Mouse (Mus musculus) layer of hippocampus, adult 11-12 months (tissue): ENCODE measurements around the gene Pde4dip.
A peak's percentile ranks its signal among the peaks of the same experiment; 100 is the strongest.

Source experiments
- DNase-seq: peaks from one replicate; pipeline ENCODE4 v3.0.0; 2022; ENCODE audit warnings: low spot score

Pde4dip gene

DNA sequence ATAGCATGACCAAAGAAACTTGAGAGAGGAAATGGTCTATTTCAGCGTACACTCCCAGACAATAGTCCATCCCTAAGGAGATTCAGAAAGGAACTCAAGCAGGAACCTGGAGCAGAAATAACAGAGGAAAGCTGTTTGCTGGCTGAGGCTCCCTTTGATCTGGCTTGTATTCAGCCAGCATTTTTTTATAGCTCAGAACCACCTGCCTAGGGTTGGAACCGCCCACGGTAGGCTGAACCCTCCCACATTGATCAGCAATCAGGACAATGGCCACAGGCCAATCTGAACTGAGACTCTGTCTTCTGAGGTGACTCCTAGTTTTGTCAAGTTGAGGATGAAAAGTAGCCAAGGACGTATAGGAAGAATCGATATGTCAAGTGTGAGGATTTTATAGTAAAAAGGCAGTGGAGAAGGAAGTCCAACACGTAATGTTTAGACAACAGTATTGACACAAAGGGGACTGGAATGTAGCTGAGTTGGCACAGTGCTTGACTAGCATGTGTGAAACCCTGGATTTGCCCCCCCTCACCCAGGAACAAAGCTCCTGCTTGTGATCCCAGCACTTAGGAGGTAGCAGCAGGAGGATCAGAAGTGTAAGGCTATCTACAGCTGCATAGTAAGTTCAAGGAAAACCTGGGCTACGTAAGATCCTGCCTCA is 44.2 kb downstream of the Pde4dip start:
- peak; percentile 55 for DNase-seq

GRCm38 (mm10) chr3:97842641-97843040 is 45.9 kb downstream of the Pde4dip start:
- DNase-seq: no peak

GRCm38 (mm10) chr3:97840439-97840838 is 48.1 kb downstream of the Pde4dip start:
- DNase-seq: no peak

DNA sequence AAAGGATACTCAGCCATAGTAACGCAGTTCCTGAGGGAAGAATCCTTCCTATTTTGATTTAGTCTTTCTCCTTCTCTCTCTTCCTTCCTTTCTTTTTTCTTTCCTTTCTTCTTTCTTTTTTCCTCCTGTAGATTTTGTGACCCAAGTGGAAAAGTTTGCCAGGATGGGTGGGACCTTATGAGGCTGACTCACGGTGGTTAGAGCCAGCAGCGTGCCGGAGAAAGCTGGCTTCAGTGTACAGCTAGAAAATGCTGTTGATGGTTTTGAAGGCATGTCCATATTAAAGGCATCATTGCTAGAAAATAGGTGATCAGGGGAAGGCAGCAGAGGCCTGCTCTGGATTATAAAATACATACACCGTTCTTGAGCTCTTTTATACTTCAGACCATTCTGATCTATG is 52.6 kb downstream of the Pde4dip start:
- no peak for DNase-seq

GRCm38 (mm10) chr3:97834625-97835024 is 53.9 kb downstream of the Pde4dip start:
- no peak for DNase-seq

DNA sequence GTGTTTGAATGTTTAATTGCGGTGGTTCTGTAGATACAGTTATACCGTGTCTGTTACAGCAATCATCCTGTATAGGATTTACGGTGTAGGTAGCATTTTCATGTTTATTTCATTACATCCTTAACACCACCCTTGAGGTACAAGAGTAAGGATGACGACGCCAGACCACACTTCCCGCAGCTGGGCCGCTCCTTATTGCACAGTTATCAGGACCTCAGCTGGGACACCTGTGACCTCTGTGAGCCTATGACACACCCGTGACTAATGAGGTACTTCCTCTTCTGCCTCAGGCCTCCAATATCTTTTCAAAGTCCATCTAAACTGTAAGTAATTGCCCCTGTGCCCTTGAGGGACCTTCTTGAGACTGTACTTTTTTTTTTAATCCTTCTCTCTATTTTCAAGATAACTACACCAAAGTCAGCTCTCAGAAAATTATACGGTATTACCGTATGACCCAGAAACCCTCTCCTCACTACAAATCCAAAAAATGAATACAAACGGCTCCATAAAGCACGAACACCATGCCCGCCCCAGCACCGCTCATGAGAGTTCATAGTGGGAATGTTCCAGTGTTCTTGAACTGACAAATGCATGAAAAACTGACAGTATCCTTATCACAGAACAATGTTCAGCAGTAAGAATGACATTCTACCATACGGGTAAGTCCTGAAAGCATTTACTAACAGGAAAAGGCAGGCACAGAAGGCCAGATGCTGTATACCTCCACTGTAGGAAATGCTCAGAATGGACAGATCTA is 56.8 kb downstream of the Pde4dip start:
- no peak for DNase-seq

- DNase-seq: no peak
These were observed 57.9 kb downstream of the Pde4dip start for GRCm38 (mm10) chr3:97830622-97831021.

DNA sequence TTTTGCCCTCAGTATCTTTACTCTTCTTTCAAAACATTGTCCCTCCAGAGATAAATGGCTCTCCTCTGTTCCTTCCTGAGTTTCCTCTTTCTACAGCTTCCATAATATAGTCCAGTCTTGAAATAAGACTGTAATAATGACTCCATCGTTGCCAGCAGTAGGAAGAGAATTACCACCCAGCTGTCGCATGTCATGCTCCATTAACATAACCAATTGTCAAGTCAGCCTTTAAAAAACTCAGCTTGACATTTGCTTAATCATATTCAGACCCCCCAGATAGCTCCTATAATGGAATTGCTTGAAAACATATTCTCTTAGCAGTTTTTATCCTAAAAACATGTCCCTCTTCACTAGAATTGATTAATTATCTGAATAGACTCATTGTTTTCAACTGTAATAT is 58.4 kb downstream of the Pde4dip start:
- no peak for DNase-seq

DNA sequence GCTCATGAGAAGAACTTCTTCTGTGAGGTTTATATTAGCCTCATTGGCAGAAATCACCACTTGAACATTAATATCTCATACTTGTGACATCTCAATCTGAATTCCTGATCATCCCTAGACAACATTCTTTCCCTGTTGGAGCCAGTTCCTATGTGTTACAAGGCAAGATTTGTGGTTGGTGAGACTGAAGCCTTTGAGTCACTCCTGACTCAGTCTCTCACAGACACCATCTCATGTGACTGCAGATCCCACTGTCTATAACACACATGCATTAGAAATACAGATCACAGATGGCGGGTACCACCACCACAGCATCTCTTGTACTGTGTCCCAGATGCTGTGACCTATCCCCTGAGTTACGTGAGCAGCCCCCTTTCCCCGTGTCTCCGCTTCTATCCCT is 60.2 kb downstream of the Pde4dip start:
- no peak for DNase-seq

GRCm38 (mm10) chr3:97825246-97825645 is 63.3 kb downstream of the Pde4dip start:
- no peak for DNase-seq

DNA sequence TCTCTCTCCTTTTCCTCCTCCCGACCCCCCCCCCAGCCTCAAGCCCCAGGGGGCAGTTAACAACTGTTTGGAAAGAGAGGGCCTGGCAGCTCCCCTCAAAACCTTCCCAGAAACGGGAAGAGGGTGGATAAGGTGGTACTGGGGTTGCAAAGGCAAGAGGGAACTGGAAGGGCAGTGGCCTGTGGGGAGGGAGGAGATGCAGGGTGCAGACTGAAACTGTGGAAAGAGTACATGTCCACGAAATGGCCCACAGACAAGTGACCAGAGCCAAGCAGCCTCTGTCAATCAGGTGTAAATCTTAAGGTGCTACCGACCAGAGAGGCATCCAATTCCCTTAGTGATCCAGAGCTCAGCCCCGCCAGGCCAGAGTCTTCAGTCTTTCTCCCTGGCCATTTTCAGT is 63.8 kb downstream of the Pde4dip start:
- DNase-seq: no peak

- DNase-seq: no peak
These were observed 64.3 kb downstream of the Pde4dip start for GRCm38 (mm10) chr3:97824011-97824711.

DNA sequence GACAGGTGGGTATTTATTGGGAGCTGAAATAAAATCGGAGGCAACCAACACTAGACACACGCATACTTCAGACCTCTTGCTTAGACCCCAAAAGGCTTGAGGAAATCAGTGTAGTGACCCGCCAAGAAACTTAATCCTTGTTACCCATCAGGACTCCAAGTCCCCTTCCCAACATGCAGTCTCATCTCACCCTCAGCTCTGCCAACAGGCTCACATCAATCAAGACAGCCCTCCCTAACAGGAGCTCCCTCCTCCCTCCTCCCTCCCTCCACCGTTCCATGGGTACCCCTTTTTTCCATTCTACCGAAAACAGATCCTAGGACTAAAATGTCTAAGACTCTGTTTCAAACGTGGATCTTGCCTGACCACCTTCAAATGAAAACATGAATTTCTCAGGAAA is 65.1 kb downstream of the Pde4dip start:
- DNase-seq: no peak

DNA sequence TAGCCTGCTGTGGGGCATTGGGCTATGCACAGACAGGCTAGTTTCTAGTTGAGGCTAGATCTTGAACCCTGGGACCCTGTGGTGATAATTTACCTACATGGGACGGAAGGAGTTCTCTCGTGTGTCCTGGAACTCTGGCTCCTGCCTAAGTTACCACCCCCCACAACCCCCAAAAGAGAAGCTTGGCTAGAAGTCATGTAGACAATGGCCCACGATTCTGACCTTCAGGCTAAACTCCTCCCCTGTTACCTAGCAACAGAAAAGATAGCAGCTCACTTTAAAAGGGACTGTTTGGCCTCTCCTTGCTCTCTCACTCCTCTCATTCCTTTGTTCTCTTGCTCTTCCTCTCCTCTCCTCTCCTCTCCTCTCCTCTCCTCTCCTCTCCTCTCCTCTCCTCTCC is 69.5 kb downstream of the Pde4dip start:
- no peak for DNase-seq

DNA sequence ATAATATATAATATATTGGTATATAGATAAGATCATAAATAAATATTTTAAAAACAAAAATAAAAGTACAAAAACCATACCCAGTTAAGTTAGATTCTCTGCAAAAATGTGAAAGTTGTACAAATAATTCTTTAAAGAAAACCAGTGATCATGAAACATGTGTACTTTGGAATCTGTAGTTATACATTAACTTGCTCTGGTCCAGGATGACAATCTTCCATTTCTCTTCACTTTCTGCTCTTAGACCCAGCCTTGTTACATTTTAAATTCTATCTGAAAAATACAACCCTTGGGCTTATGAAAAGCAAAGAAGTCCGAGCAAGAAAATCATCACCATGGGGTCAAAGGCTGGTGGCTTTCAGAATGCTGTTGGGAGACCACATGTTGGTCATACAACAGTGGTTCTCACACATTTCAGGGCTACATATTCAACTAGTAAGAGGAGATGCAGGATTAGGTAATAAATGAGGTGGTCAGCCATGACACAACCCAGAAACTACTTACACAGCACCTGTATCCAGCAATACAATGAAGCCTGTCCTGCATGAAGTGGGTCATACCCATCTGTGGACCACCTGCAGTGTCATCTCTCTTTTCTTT is 70.0 kb downstream of the Pde4dip start:
- DNase-seq: no peak

DNA sequence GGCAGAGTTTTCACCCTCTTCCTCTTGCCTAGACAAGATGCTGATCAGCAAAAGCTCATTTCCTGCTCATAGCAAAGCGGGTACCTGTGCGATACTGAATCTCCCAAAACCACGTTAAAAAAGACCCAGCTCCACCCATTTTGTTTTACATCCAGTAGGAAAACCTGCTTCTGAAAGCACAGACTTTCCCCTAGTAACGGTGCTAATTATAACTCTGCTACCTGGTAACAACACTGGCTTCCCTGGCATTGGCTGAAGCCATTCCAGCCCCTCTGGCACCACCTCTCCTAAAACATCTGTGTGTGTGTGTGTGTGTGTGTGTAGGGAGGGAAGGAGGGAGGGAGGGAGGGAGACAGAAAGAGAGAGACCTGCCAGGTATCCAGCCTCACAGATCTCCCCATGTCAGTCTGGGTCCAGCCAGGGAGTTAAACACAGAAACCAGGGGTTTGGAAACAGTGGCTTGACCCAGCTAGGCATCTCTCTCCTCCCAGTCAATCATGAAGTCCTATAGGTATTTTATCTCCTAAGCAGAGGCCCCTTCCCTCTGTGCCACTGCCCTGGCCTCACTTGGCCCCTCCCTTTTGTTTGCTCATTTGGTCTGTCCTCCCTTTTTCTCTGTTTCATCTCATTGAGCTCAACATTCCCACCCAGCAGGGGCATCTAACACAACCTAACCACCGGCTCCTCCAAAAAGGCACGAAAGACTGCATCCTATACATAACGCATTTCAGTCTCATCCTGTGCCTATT is 76.7 kb downstream of the Pde4dip start:
- DNase-seq: peak; percentile 49

DNA sequence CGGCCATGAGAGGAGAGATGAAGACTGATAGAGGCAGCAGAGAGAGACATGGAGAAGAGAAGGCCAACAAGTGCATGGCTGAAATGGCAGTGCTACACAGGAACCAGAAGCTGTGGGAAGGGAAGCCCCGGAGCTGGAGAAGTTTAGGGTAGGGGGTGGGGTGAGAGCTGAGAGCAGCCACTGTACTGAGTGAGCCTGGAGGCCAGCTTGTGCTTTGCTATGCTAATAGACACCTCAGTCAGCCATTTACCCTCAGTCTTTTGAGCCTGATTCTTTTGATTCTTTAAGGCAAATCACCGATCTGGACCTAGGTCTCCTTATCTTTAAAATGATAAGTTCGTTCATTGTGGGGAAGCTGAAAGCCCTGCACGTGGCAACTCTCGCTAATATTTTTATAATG is 77.3 kb downstream of the Pde4dip start:
- DNase-seq: no peak

DNA sequence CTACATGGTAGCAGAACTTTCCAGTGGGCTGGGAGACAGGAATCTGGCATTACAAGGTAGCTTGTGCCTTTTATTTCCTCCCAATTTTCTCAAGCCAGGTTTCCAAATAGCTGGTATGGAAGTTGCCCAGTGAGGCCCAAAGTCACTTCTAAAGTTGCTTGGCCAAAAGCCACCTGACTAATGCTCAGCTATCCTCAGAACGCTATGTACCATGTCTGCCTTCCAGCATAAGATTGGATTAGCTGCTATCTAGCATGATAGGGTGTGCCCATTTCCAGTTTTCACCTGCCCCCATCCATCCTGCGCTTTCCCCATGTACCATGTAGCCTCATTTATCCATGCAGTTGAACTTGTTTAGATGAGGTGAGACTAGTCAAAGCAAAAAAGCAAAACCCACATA is 78.2 kb downstream of the Pde4dip start:
- no peak for DNase-seq

GRCm38 (mm10) chr3:97805559-97805958 is 82.9 kb downstream of the Pde4dip start:
- no peak for DNase-seq

- no peak for DNase-seq
These were observed 84.8 kb downstream of the Pde4dip start for GRCm38 (mm10) chr3:97803675-97804074.

GRCm38 (mm10) chr3:97802927-97803326 is 85.6 kb downstream of the Pde4dip start:
- DNase-seq: no peak

- DNase-seq: no peak
These were observed 86.2 kb downstream of the Pde4dip start for GRCm38 (mm10) chr3:97802297-97802696.
